Mouse (Mus musculus): ENCODE results near the gene Dennd2a.

GRCm38 (mm10) chr6:39427276-39428003 is 130.2 kb downstream of the Dennd2a start:
- TF ChIP-seq CTCF (IDR thresholded peaks at IDR 0.05; ENCODE audit: insufficient read depth, low read depth, low read length) (no peak), POLR2A (IDR thresholded peaks at IDR 0.05; ENCODE audit: insufficient read depth, low read depth, low read length) (no peak)
